Mouse (Mus musculus) cerebellum, adult 2 months (tissue): Measurements from ENCODE around the gene Id3.

Experiments
- CTCF ChIP-seq: fragments of 200-500 bp; IDR thresholded peaks from 2 replicates; pipeline ENCODE4 v1.5.1; 2011; ENCODE audit warnings: low read depth, mild to moderate bottlenecking, control low read depth, low read length, moderate library complexity, borderline replicate concordance; ENCODE audit not compliant: insufficient read depth
- POLR2A ChIP-seq: fragments of 200-500 bp; IDR thresholded peaks from 2 replicates; pipeline ENCODE4 v1.6.1; 2011; ENCODE audit warnings: low read length, control low read depth, borderline replicate concordance; ENCODE audit not compliant: insufficient read depth

GRCm38 (mm10) chr4:136181367-136181766 is 38.1 kb downstream of the Id3 start:
- TF ChIP-seq POLR2A (no peak), CTCF (no peak)
